Mouse (Mus musculus) frontal cortex, postnatal 10 days (tissue): ENCODE results near the gene Camk2n2.
A peak's percentile ranks its signal among the peaks of the same experiment; 100 is the strongest.
"Not testable (repeated sequence)": the region's sequence is repeated elsewhere in the genome, so short reads cannot be mapped to it uniquely, and the experiment has no call there.

Experiments used
- DNase-seq, 2 experiments: peaks; one replicate each; pipeline ENCODE4 v3.0.0; 2022; ENCODE audit warnings: low spot score in 2 of 2, mixed read lengths in 1 of 2

The Camk2n2 gene

DNA sequence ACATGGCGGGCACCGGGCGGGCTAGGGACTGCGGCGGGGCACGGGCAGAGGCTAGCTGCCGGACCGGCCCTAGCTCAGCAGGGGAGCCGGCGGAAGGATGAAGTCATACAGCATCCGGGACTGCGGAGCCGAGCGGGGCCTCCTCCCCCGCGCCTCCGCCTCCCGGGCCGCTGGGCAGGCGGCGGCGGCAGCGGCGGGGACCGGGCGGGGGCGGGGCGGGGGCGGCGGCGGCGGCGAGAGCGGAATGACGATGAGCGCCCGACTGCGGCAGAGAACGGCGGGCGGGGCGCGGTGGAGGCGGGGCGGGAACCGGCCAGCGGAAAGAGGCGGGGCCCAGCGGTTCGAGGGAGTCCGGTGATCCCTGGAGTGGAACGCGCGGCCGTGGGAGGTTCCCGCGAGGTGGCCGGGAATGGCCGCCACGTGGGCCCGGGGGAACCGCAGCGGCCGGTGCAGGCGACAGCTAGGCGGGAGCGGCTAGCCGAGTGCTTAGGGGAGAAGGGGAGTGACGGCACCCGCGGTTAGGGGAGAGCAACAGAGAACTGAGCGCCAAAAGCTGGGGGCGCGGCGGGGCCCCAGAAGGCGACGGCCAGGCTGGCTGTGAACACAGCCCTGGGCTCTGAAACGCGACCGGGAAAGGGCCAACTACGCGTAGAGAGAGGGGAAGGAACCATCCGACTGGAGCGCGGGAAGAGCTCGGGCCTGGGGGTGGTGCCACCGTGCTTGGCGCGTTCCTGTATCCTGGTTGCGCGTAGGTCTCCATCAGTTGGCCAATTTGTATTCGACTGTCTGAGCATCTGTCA lies at the start of gene Camk2n2:
Gene Camk2n2 (minus strand): TSS at position 97 of the 800 bp plus-strand sequence.
- peak in 1 of 2 experiments; percentile 54 for DNase-seq

DNA sequence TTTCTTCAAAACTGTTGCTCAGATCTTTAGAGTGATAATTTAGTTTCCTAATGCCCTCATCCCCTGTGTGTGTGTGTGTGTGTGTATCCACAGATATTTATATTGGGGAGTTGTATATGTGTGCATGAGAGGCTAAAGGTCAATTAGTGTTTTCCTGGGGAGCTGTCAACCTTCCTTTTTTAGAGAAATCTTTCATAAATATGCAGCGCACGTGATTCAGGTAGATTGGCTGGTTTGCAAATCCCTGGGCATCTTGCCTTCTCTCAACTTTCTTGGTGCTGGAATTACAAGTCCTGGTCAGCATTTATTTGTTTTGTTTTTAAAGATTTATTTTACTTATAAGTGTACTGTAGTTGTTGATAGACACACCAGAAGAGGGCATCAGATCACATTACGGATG lies 49.2 kb upstream of the Camk2n2 start:
- DNase-seq, result no peak

DNA sequence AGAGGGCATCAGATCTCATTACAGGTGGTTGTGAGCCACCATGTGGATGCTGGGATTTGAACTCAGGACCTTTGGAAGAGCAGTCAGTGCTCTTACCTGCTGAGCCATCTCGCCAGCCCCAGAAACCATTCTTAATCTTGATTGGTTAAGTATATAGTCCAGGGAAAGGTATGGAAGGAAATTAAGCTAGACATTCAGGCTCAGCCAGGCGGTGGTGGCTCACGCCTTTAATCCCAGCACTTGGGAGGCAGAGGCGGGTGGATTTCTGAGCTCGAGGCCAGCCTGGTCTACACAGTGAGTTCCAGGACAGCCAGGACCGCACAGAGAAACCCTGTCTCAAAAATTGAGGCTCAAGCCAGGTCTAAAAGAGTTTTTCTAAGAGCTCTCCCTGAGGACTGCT lies 46.9 kb upstream of the Camk2n2 start, which contains the start of gene Eif4g1:
Gene Eif4g1 (plus strand): TSS at position 301 of the 400 bp plus-strand sequence.
- DNase-seq, result not testable (repeated sequence)

DNA sequence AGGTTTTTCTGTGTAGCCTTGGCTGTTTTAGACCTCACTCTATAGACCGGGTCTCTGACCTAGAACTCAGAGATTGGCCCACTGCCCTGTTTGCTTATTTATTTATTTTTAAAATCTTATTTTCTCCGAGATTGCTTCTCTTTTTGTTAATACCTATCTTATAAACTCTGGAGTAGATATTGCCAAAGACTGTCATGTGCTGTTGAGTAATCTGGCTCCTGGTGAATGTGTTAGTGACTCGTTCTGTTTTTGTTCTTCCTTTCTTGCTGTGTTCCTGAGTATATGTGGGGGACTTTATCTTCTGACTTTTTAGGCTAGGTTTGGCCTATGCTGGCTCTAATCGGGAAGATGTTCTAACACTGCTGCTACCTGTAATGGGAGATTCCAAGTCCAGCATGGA lies 36.6 kb upstream of the Camk2n2 start:
- no peak for DNase-seq

DNA sequence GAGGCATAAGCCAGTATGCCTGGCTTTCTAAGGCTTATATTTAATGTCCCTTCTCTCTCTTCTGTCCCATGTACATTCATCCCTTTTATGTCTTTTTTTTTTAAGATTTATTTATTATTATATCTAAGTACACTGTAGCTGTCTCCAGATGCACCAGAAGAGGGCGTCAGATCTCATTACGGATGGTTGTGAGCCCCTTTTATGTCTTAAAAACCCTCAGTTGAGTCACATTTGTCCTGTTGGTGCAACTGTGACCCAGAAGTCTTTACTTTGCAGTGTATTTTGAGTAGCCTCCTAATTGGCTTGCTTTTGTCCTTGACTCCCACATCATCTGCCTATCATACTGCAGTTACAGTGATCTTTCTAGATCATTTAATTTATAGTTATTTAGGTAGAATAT lies 32.2 kb upstream of the Camk2n2 start:
- DNase-seq, result no peak

DNA sequence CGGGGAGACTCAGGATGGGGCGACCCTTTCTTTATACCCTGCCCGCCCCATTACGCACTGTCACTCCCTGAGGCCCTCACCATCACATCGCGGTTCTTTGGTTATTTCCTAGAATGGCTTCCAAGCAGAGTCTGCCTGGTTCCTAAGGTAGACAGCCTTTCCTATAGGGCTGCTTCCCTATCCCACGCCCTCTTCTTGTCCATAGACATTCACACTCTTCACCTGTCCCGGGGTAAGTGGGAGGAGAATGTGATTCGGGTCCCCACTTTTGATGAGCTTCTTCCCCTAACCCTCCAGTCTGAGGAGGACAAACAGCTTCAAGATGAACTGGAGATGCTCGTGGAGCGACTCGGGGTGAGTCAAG lies 30.8 kb upstream of the Camk2n2 start:
- no peak for DNase-seq

DNA sequence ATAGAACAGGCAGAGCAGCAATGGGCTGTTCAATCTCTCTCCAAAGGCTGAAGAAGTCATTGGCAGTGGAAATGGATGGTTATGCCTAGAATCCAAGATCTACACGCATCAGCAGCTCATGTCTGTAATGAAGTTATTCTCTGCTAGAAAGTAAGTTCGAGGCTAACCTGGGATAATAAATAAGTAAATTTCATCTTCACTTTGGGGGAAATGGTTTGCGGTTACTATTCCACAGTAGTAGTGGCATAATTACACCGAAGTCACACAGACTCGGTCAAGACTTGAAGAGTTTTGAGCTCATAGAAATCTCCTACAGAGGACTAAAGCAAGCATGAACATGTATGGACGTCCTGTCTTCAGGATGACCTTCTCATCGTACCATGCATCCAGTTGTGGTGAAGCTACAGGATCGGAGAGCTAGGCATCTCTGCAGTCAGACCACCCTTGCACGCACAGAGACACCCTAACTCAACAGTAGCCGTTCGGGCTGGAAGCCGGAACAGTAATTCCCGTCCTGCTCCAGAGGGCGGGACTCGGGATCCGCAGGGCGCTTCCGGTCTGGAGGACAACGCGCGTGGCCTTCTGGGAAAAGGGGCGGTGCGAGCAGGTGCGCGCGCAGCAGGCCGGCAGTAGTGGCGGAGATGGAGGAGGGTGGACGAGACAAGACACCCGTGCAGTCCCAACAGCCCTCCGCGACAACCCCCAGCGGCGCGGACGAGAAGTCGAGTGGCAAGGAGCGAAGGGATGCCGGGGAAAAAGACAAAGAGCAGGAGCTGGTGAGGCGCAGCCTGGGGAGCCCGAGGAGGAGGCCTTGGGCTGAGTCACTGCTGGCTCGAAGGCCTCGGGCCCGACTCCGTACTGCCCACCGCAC lies 30.2 kb upstream of the Camk2n2 start, which contains the start of gene Psmd2:
Gene Psmd2 (plus strand): TSS at position 577 of the 871 bp plus-strand sequence.
- DNase-seq, result peak; percentile 90 to 96

DNA sequence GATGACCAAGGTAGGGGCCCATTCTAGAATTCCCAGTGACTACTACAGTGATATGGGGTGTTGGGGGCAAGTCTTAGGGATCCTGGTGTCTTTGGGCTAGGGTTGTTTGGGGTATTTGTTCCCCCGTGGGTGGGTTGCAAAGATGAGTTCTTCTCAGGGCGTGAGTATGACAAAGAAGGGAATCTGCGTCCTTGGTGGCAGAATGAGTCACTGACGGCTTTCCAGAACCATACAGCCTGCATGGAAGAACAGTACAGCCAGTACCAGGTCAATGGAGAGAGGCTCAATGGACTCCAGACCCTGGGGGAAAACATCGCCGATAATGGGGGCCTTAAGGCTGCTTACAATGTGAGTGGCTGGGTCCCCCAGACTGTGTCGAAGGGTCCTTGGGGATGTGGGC lies 22.8 kb upstream of the Camk2n2 start:
- DNase-seq, result no peak

DNA sequence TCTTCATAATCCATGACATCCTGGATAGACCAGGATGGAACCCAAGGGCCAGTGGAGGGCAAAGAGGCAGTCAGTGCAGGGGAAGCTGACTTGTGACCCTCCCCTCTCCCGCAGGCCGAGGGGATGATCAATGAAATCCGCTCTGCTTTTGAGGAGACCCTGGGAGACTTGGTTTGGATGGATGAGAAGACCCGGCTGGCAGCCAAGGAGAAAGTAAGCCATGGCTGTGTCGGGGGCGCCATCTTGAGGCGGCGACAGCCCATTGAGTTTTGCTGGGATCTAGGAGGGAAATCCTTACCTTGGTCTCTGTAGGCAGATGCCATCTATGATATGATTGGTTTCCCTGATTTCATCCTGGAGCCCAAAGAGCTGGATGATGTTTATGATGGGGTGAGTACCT lies 21.1 kb upstream of the Camk2n2 start:
- peak; percentile 58 to 77 for DNase-seq

DNA sequence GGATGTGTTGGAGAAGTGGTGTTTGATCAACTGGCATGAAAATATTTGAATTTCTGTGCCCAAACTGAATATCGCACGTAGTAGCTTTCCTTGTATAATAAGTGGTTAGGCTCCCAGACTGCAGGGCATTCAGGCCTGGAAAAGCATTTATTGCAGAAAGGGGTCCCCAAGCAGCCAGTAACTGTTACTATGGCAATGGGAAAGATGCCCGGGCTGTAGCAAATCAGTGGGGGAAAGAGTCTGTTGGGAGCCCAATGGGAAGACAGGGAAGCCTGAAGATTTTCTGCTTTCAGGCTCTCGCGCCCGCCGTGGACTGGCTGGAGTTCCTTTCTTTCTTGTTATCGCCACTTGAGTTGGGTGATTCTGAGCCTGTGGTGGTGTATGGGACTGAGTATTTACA lies 17.3 kb upstream of the Camk2n2 start:
- peak; percentile 48 to 62 for DNase-seq

DNA sequence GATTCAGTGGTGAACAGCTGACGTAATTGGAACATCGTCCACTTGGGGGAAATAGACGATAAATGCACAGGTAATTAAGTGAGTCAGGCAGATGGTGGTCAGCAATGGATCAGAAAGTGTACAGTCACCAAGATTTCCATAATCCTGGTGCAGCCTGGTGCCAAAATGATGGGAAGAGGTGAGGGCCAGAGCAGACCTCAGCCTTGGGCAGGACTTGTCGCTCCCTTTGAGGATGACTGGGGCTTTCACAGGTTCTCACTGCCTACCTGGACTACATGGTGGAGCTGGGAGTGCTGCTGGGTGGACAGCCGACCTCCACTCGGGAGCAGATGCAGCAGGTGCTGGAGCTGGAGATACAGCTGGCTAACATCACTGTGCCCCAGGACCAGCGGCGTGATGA lies 16.3 kb upstream of the Camk2n2 start:
- DNase-seq, result no peak

DNA sequence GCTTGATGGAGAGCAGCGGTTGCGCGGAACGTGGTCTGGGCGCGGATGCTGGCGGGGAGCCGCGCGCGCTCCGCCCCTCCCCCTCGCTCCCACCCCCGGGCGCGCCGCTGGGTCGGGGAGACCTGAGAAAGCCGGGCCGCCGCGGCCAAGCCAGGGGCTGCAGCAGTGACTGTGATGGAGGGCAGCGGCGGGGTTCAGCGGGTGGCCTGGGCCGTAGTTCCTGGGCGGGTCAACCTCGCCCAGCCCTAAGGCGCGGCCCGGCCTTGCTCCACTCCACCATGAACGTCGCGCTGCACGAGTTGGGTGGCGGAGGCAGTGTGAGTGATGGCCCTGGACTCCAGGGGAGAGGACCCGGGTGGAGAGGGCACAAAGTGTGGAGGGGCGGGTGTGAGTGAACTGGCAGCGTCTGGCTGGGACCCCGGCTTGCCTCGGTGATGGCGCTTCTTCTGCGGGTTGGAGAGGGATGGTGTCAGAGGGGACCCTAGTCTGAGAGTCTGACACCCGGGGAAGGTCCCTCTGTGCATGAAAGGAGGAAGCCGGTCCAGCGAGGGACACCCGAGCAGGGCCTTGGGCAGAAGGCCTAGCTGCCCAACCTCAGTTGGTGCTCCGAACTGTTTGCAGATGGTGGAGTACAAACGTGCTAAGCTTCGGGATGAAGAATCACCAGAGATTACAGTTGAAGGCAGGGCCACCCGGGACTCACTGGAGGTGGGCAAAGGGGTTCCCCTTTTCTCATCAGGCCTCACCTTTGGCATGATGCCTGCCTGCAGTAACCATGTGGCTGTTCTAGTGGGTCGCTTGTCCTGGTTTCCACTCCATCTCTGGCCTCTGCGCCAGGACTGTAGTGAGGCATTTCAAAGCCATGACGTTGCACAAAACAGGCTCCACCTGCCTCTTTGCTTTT lies 8.9 kb upstream of the Camk2n2 start, which contains the start of gene Ece2:
Gene Ece2 (plus strand): TSS at position 98 of the 904 bp plus-strand sequence.
- DNase-seq, result peak in 1 of 2 experiments; percentile 36

DNA sequence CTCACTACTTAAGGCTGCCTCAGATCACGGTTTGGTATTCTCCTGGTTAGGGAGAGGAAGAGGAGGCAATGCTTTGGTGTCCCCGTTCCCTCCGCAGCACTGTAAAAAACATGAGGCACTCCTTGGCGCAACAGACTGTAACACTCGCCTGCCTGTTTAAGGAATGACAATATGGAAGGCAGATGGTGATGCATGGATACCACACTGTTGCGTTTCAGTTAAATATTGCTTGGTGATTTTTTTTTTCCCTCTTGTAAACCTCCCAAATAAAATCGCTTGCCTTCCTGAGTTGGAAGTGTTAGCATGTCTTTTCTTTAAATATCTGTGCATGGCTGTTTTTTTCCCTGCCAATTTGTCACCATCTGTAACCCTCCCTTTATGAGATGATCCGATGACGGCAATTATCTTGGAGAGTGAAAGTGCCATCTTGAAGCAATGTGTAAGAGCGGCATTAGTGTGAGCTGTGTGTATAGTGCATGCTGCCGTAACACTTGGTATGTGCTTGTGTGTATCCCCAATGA lies 7.8 kb upstream of the Camk2n2 start:
- DNase-seq, result no peak

DNA sequence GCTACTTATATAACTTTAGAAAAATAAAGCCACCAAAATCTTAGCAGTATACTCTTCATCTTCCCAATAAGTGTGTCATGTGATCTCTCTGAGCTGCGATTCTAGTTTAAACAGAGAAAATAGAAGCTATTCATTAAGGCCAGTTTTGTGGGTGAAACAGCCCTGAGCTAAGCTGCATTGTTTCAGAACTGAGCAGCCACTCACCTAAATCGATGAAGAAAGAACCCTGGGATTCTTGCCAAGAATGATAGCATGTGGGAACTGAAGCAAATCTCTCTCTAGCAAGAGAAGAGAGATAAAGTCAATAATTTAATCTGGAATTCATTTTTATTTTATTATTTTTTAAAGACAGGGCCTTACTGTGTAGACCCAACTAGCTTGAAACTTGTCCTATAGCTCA lies 2.1 kb upstream of the Camk2n2 start:
- DNase-seq, result no peak

DNA sequence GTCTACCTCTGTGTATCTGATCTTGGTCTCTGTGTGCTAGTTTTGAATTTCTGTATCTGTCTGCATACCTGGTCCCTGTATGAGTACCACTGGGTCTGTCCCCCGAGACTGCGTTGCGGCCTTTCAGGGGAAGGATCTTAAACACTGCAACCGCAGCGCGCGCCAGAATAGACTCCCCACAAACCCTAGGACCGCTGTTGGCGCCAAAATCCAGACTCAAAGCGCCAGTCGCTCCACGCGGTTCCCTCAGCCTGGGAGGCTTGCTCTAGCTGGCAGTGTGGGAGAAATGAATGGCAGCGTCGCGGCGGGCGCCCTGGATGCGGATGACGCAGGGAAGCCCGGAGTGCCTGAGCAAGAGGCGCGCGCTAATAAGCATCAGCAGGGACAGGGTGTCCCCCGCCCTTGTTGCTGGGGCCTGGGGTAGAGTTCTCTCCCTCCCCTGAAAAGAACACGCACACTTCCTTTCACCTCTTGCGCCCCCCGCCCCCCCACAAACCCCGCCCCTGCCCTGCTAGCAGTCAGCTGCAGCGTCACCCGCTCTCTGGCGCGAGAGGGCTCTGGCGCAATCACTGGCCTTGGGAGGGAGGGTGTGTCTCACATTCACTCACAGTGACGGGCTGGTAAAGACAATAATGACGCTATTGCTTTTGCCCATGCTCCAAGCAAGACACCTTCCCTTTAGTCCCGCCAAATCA lies 1.1 kb upstream of the Camk2n2 start:
- DNase-seq, result peak in 1 of 2 experiments; percentile 65

DNA sequence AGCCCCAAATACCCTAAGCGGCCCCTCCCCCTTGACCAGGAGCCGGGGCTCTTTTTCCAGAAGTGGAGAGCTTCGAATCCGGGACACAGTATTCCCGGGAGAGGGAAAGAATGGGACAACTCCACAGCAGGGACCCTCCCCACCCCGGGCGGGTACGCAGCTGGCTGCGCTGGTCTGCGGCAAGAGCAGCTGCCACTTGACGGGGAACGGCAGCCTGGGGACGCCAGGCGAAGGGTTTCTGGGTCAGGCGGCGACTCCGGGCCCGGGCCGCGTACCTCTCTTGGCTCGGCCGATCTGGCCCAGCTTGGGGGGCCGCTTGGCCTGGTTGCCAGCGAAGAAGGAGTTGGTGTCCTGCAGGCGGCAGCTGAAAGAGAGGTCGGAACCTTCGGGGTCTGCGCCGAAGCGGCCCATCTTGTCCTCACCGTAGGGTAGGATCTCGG lies 316 bp downstream of the Camk2n2 start:
- peak in 1 of 2 experiments; percentile 54 for DNase-seq

DNA sequence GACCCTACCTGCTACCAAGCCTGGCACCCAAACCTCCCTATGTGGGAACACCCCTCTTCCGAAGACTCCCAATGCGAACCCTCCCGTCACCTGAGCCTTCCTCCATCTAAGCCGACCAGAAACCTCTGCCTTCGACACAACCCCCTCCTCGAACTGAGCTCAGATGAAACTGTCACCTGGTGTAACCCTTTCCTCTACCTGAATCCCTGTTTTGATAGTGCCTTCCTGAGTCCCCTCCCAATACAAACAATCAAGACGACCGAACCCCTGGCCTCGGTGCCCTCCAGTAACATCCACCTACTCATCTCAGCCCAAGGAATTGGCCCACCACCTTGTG lies 720 bp downstream of the Camk2n2 start:
- no peak for DNase-seq

DNA sequence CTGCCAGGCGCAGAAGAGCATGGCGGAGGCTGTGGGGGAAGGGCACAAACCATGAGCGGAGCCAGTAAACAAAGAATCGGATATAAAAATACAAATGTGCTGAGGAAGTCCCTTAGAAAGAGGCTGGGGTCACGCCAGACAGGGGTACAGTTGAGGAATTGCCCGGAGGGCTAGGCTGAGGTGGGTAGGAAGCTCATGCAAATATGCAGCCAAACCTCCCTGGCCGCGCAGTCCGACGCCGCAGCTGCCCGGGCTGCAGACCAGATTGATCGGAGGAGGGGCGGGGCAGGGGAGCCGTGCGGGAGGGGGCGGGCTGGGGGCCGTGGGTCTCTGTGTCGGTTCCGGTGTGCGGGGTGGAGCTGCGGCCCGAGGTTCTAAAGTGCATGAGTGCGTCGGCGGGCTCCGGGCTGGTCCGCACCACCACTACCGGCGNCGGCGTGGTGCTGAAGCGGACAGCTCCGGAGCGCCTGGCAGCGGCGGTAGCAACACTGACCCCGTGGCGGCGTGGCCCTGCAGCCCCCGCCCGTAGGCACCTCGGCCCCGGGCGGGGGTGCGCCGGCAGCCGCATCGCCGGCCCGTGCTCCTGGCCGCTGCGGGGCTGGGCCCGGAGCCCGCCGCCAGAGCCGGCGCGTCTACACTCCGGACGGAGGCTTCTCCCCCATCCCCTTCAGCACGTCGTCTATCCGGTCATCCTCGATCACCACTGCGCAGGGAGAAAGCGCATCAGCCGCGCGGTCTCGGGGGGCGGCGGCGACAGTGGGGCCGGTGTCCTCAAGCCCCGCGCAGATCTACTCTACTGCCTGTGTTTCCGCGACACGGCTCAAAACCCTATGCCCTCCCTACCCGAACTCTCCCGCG lies 1.3 kb downstream of the Camk2n2 start:
- DNase-seq, result no peak

DNA sequence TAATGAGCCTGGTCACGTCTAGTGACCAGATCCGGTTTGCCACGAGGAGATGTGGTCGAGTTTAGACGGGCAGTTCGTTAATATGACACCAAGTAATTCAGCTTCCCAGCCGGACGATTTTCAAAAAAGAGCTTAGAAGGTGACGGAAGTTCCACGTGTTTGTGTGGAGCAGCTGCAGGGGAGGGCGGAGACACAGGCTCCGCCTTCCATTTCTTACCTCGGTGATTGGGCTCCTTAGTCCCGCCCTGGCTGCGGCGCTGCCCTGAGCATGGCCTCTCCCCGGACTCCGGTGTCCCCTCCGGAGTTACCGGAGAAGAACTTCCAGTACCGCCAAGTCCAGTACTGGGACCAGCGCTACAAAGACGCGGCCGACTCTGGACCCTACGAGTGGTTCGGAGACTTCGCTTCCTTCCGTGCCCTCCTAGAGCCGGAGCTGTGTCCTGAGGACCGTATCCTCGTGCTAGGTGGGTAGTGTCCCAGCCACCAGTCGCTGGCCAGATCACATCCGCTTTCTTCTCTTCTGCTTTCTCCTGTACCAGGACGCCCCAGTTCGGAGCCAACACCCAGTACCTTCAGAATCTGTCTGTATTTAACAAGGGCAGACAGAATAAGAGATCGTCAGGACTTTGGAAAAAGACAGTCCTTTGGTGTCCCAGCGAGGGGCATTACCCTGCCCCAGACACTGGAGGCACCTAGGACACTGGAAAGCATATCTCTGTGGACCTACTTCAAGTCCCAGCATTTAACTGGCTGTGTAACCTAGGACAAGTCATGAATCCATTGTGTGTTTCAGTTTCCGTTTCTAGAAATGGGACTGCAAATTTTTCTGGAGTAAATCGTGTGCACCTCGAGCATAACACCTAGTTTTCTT lies 9.5 kb downstream of the Camk2n2 start, which contains the start of the genes Eef1akmt4, Gm49333 and Alg3:
Gene Eef1akmt4 (plus strand): TSS at position 237 of the 871 bp plus-strand sequence.
Gene Gm49333 (plus strand): TSS at position 254 of the 871 bp plus-strand sequence.
Gene Alg3 (minus strand): TSS at position 379 of the 871 bp plus-strand sequence.
- peak; percentile 72 to 76 for DNase-seq
